Mouse (Mus musculus) natural killer cell, adult 2 months (primary cell): ENCODE results near the gene Ppa1.
"Not testable (repeated sequence)": the region's sequence is repeated elsewhere in the genome, so short reads cannot be mapped to it uniquely, and the experiment has no call there.

Experiments used
- DNase-seq, 2 experiments: peaks; one replicate each; pipeline ENCODE4 v3.0.0; 2022; ENCODE audit warnings: low spot score in 2 of 2

The Ppa1 gene

DNA sequence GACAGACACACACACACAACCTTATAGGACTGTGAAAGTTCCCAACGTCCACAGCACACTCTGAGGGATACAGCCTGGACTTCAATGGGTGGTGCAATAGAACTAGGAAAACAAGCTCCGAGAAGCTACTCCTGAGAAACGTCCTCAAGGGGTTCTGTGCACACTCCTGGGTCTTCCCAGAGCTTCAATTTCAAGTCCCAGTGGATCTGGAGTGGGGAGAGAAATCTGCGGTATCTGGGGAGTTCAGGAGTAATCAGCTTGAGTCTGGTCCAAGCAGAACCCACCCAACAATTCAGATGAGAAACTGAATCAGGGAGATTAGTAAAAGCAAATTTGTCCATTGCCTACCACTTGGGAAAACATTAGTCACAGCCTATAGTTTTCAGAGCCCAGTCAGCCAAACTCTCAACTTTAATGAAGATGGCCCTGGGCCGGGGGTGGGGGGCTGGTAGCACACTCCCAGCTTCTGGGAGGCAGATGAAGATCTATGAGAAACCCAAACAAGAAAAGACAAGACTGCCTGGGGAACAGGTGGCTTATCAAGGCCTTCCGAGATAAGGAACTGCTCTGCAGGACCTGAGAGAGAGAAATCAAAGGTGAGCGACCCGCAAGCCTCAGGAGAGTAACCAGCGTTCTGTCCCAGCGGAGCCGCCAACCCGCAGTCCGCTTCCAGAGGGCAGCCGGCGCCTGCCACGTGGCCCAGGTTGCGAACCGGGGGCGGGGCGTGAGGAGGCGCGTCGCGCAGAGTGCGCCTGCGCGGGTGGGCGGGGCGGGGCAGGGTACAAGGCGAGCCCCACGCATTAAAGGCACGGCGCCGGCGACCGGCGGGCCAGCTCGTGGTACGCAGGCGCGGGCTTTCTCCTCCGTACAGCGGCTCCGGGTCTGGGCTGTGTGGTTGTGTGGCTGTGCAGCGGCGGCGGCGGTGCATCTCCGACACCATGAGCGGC lies at the start of gene Ppa1:
TSS of gene Ppa1 (plus strand) at position 763 of the 947 bp plus-strand sequence.
- DNase-seq = peak; percentile 60 to 68

DNA sequence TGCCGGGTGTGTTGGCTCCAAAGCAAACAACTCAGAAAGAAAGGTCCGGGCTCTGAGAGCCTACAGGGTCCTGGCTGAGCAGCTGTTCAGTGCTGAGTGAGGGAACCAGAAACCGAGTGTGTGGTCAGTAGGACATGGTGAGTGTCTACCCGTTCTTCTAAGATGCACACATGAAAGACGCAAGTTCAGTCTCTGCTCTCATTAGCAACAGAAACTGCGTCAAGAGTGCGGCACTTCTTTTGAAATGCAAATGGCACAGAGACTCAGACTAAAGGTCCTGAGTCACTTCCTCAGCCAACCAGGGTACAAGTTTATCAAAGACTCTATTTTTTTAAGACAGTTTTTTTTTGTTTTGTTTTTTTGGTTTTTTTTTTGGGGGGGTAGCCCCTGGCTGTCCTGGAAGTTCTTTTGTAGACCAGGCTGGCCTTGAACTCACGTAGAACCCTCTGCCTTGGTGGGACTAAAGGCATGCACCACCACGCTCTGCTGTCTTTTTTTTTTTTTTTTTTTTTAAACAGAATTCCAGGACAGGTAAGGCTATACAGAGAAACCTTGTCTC lies 48.7 kb upstream of the Ppa1 start:
- no peak for DNase-seq

DNA sequence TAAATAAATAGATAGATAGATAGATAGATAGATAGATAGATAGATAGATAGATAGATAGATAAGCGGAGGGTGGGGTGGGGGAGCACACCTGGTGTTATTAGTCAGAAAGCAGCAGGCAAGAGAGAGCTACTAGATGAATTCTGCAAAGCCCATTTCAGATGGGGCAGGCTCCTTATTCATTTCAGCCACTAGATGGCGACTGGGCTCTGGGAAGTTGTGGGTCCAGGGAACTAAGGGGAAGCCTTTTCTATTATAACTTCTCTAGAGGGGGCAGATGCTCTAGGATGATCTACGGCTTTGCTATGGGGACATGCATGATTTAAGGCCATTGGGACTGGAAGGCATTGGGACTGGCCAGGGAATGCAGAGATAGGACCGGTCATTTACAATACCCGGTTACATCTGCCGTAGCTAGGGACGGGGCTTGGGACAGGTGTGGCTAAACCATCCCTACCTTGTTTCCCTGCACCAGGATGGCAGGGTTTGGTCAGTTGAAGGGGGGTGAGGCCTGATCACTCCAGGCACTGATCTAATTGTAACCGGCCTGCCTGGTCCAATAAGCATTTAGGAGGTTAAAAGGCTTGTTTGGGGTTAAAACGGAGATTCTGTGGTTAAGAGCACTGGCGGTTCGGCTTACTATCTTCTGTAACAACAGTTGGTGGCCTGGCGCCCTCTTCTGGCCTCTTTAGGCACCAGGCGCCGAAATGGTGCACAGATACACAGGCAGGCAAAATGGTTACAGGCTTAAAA lies 45.9 kb upstream of the Ppa1 start:
- peak; percentile 25 to 47 for DNase-seq

DNA sequence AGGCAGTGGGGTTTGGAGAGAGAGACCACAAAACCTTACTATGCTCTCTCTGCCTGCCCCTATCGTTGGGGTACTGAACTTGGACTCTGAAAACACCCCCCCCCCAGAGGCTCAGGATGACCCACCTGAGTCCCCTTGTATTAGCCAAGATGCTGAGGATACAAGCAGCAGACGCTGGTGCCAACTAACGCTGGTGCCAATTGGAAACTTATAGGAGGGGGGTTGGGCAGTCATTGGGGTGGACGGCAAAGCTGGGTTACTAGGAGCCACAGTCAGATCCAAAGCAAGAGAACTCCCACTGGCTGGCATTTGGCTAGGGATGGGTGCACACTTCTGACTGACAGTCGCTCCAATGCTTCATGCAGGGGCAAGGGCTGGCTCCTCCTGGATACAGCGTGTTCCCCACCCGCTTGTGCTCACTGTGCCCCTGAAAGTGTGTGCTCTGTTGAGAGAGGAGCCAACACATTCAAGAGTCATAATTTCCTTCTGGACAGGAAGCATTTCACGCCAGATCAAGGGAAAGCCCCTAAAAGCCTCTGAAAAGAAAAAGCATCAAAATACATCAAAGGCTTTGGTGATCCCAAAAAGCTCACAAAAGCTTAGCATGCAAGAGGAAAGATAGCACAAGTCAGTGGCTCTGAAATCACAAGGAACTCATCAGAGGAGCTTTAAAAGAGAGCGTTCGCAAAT lies 43.8 kb upstream of the Ppa1 start:
- DNase-seq = no peak

DNA sequence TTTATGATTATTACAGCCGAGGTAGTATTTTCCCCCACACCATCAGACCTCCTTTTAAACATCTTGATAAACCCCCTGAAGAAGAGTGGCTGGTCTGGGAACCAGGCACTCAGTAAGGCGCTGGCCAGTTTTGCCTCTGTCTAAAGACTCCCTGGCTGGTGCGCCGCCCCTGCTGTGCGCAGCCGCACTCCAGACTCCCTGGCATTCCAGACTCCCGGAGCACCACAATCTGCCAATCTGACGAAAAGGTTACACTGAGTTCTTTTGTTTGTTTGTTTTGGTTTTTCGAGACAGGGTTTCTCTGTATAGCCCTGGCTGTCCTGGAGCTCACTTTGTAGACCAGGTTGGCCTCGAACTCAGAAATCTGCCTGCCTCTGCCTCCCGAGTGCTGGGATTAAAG lies 43.0 kb upstream of the Ppa1 start:
- DNase-seq = not testable (repeated sequence)

DNA sequence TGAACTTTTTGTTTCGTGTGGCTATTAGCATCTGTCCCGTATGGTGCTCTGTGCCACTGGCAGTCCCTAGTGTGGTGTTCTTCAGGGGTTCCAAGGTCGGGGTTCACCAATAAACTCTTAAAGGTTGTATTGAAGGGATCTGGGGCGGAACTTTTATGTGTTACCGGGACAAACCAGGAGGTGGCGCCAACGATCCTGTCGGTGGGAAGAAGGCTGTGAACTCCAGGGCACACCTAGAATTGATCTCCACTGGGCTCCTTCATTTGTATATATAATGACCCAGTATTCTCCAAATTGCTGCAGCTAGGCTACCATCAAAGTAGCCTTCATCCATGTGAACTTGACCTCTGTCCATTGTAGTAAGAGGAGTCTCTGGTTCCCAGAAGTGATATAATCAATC lies 42.5 kb upstream of the Ppa1 start:
- DNase-seq = peak; percentile 29 to 49

DNA sequence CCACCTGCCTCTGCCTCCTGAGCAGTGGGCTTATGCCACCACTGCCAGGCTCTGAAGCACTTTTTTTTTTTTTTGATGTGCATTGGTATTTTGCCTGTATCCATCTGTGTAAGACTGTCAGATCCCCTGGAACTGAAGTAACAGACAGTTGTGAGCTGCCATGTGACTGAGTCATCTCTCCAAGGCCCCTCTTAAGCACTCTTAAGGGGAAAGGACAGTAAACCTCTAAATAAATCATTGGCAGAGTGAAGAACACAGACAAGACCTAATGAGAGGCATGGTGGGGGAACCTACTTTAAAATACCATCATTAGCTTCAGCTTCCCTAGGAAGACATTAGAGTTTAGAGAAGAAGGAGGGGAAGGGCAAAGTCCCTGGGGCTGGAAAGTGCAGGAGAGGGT lies 40.1 kb upstream of the Ppa1 start:
- no peak for DNase-seq

DNA sequence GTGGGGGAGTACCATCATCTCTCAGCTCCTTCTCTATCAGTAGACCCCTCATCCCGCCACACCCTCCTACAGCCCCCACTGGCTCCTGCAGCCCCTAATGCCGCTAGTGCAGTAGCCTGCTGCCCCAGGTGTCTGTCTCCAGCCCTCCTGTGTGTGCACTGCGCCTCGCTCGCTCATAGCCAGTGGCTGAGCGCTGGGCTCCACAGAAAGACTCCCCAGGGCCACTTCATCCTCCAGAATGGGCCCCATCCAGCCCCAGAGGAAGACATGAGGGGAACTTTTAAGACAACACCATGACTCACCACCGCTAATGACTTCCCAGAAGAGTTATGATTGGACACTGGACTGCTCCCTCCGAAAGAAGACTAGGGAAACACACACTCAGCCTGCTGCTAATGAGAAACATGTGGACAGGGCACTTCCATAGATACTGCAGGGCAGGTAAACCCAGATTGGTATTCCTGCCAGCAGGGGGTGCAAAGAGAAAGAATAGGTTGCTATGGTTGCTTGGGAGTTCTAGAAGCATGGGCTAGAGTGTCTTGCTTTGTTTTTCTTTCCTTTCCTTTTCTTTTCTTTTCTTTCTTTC lies 37.6 kb upstream of the Ppa1 start:
- peak in 1 of 2 experiments; percentile 14 for DNase-seq

DNA sequence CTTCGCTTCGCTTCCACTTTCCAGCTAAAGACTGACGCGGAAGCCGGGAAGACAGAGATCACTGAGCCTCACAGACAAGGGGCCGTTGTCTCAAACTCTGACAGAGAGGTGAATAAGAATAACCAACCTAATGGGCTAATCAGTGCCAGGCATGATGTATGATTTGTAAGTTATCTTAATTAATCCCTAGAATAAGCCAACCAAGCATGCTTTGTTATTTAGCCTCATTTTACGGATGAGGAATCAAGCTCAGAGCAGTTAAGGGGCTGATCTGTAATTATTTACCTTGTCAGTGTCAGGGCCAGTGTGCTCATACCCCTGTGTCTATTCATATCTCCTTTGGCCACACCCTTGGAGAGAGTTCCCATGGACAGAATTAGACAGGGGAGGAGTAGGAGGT lies 34.0 kb upstream of the Ppa1 start:
- no peak for DNase-seq

DNA sequence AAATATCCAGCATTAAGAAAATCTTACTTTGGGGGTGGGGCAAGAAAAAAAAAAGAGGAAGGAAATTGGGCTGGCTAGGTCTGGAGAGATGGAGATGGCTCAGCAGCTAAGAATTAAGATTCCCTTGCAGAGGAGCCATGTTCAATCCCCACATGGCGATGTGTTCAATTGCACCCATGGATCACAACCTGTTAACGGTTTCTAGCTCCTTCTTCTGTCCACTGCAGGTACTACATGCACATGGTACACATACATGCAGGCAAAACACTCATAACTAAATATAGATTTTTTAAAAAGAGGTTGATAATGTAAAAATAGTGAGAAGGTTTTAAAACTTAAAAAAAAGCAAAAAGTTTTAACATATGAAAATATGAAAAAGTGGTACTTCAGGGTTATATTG lies 29.8 kb upstream of the Ppa1 start:
- DNase-seq = no peak

DNA sequence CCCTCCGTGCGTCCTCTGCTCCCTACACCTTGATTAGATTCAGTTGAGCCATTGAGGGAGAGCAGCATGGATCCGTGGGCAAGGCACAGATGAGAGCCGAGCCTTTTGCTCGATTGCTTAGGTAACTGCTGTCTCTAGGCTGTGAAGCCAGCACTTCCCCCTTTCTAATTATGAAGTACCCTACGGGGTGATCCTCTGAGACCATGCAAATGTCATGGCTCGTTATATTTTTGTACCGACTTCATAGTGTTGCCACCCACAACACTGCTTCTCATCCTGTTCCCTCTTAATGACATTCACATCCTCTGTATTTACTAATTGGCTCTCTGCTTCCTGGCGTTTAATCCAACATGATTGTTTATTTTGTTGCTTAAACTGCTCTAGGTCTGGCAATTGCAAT lies 26.7 kb upstream of the Ppa1 start:
- no peak for DNase-seq

DNA sequence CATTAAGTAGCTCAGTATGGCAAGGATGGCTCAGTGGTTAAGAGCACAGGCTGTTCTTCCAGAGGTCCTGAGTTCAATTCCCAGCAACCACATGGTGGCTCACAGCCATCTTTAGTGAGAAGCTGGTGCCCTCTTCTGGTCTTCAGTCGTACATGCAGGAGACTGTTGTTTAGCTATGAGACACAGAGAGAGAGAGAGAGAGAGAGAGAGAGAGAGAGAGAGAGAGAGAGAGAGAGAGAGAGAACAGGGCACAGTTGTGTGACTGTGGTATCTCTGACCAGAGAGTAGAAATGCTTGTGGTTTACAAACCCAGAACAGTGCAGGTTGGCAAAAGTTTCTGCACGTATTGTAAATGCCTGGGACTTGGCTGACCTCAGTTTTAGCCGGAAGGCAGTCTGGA lies 24.5 kb upstream of the Ppa1 start:
- not testable (repeated sequence) for DNase-seq

DNA sequence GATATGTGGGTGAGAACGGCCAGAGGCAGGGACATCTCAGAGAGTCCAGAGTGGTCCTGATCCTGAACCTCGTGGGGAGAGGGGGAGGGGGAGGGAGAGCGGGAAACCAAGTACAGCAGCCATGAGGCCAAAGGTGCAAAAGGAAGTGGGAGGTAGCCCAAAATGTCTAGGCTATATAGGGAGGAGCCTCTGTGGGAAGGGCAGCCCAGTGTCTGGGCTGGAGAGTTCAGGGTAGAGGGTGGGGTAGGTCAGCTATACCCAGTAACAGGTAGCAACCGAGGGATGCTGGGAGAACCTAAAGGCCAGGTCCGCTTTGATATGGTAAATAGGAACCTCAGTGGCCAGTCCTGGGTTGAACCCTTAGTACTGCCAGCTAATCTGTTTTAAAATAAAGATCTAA lies 23.6 kb upstream of the Ppa1 start:
- no peak for DNase-seq

DNA sequence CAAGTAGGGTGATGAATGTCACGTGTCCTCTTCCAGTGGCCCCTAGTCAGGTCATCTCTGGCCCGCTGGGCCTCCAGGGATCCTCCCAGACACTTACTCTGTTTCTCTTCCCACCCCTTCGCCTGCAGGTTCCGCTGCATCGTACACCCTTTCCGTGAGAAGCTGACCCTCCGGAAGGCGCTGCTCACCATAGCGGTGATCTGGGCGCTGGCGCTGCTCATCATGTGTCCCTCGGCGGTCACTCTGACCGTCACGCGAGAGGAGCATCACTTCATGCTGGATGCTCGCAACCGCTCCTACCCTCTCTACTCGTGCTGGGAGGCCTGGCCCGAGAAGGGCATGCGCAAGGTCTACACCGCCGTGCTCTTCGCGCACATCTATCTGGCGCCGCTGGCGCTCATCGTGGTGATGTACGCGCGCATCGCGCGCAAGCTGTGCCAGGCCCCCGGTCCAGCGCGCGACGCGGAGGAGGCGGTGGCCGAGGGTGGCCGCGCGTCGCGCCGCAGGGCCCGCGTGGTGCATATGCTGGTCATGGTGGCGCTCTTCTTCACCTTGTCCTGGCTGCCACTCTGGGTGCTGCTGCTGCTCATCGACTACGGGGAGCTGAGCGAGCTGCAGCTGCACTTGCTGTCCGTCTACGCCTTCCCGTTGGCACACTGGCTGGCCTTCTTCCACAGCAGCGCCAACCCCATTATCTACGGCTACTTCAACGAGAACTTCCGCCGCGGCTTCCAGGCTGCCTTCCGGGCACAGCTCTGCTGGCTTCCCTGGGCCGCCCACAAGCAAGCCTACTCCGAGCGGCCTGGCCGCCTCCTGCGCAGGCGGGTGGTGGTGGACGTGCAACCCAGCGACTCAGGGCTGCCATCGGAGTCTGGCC lies 22.7 kb upstream of the Ppa1 start:
- DNase-seq = peak in 1 of 2 experiments; percentile 7

DNA sequence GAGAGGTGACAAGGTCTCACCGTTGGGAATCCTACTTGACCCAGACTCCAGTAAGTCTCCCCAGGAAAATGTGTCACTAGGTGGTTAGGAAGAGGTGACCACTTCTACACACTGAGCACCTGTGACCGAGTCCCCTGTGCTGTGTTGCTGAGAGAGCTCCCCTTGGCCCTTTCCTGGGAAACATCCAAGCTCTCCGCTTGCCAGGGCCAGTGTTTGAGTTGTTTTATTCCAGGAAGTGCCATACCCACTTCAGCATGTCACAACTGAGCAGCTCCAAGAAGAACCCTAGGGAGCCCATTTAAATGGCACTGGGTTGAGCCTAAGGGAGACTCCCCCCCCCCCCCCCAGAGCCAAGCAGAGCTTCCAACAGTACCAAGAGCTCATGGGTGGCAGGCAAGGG lies 21.8 kb upstream of the Ppa1 start:
- DNase-seq = no peak

DNA sequence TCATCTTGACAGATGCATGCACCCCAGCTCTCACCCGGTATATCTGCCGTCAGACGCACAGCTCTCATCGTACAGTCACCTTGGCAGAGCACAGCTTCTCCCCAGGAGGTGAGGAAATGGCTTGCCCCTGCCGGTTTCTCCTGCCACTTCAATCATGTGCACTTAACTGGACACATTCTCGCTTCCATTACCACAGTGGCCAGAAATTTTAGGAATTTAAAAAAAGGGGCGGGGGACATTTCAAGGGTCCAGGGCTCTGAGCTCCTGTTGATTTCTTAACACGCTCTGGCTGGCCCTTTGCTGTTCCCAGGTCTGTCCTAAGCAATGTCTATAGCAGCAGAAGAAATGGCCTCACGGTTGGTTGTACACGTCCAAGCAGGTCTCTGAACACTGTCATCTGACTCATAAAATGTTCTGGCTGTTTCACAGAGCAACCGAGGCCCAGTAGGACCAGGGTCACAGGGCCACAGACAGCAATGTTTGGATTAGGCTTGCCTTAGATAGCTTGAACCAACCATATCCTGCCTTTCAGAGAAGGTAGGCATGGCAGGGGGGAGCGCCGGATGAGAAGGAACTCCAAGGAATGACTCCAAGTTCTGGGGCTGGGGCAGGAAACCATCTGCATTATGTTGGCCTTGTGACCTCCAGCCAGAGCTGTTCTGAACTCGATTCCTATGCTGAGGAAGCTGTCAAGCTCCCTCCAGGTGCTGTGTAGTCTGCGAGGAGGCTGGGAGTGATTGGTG lies 21.0 kb upstream of the Ppa1 start:
- no peak for DNase-seq

DNA sequence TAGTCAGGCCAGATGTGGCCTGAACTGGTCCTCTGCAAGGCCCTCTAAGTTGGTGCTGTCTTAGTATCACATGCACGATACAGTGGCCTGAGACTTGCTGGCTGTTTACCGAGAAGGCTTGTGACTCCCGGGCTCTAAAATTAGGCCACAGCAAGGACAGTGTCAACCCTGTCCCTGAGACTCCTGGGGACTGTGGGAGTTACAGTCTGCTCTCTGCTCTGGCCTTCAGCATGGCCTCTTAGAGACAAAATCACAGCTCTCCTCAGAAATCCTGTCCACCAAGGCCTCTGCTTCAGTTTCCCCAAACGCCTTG lies 20.5 kb upstream of the Ppa1 start:
- DNase-seq = no peak

DNA sequence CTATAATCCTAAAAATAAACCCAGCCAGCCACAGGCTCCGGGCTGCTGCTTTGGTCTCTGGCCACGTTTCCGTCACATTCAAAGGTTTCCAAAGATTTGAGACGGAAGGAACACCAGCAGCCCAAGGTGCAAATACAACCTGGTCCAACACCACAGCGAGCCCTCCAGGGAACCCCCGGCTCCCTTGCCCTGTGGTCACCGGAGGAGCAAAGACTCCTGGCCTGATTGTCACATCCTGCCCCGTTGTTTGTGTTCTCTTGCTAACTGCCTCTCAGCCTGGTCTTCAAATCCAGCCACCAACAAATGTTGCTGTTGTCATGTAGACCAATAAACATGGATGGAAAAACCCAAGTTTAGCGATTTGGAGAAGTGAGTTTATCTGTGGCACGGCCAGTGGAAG lies 15.9 kb upstream of the Ppa1 start:
- no peak for DNase-seq

DNA sequence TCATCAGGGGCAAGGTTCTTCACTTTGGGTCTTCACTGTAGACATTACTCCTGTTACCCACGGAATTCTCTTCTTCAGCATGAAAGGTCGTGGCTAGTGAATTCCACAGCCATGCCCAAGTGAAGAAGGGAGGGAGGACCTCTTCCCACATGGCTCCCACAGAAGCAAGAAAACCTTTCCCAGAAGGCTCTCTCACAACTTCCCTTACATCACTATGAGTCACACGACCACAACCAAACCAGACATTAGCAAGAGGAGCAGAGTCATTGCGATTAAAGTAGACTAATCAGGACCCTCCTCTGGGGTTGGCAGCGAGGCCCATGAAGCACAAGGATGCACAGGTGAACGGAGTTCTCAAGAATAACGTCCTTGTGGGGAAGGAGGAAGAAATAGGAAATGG lies 11.3 kb upstream of the Ppa1 start:
- no peak for DNase-seq

DNA sequence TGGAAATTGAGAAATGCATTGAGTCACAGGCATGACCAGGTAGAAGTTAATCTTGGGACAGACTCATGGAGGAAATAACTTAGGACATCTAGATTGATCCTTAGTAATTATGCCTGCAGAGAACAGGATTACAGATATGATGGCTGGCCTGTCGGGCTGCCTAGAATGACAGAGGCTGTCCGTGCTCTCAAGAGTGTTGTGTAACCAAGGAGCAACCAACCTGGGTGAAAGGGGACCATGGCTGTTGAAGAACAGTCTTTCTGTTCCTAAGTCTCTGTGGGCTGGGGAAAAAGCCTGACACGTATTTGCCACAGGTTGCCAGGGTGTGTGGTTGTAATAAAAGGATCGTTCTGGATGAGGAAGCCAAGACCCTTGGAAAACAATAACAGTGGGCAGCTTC lies 8.0 kb upstream of the Ppa1 start:
- DNase-seq = no peak
